Mouse (Mus musculus): Measurements from ENCODE around the gene Sash3.

- TF ChIP-seq TCF12 (IDR thresholded peaks at IDR 0.05; ENCODE audit: insufficient read depth, poor library complexity, severe bottlenecking), result no peak
- no peak for TF ChIP-seq MYOG (IDR thresholded peaks at IDR 0.05; ENCODE audit: control insufficient read depth in 1 of 3, insufficient read depth in 1 of 3, insufficient read length in 2 of 3, low read depth in 2 of 3)
- no peak for TF ChIP-seq E2F4 (IDR thresholded peaks at IDR 0.05; ENCODE audit: insufficient read depth)
- no peak for TF ChIP-seq MAX (IDR thresholded peaks at IDR 0.05; ENCODE audit: low read depth)
- TF ChIP-seq POLR2A (IDR thresholded peaks at IDR 0.05; ENCODE audit: insufficient read length, low read depth), result no peak
- no peak for TF ChIP-seq TCF3 (IDR thresholded peaks at IDR 0.05; ENCODE audit: insufficient read length, low read depth)
- no peak for TF ChIP-seq CEBPB (IDR thresholded peaks at IDR 0.05; ENCODE audit: insufficient read depth, poor library complexity, severe bottlenecking)
- TF ChIP-seq POLR2AphosphoS2 (IDR thresholded peaks at IDR 0.05; ENCODE audit: insufficient read length, low read depth), result no peak
- TF ChIP-seq USF1 (IDR thresholded peaks at IDR 0.05; ENCODE audit: low read depth), result no peak
- TF ChIP-seq MYOD1 (IDR thresholded peaks at IDR 0.05; ENCODE audit: control insufficient read depth in 1 of 3, insufficient read length in 2 of 3, low read depth in 2 of 3), result no peak
- TF ChIP-seq REST (IDR thresholded peaks at IDR 0.05; ENCODE audit: insufficient read depth, insufficient read length), result no peak
- no peak for TF ChIP-seq SRF (IDR thresholded peaks at IDR 0.05; ENCODE audit: control insufficient read depth, insufficient read length, low read depth)
Observed at GRCm38 (mm10) chrX:48146262-48146661, at the start of gene Sash3.
